Mouse (Mus musculus): ENCODE results near the gene B020011L13Rik. TPM values are rescaled to one million over a fixed set of nuclear protein-coding genes. Genes with fewer than 3 reads are reported as not detected.
"Not testable (repeated sequence)": the region's sequence is repeated elsewhere in the genome, so short reads cannot be mapped to it uniquely, and the experiment has no call there.

The B020011L13Rik gene
- not detected in 2 replicates for polyA plus RNA-seq (2015; fragmentation: Nextera tagmentation; extraction: Ambion mirVana)

DNA sequence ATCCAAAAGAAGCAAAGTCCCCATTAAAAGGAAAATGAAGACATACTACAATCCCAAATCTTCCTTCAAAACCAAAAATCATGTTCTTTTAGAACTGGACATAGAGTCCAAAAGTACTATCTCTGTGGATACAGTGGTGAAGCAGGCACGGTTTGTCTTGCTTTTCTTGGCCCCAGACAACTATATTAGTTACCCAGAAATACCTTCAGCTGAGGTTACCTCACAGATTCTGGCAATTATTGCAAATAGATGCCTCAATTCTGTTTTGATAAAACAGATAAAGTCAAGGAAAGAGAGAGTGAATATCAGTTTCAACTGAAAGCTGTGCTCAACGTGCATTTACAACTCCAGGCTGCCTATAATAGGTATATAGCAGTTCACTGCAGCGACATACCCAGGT lies at the start of gene B020011L13Rik:
Gene B020011L13Rik, plus strand, starts transcription at position 301 of the 400 bp plus-strand sequence.
- ATAC-seq (replicated peaks); H3K36me3 ChIP-seq (replicated peaks); H3K27ac ChIP-seq; H3K9me3 ChIP-seq; H3K9ac ChIP-seq; H3K4me1 ChIP-seq; H3K27me3 ChIP-seq (replicated peaks); H3K4me2 ChIP-seq; H3K4me3 ChIP-seq: not testable (repeated sequence)
- 69% methylated on average over 3 of the region's 3 CpGs for WGBS

GRCm38 (mm10) chr1:117816271-117816670 lies 35.3 kb downstream of the B020011L13Rik start:
- not testable (repeated sequence) for H3K4me1 ChIP-seq; H3K27me3 ChIP-seq (replicated peaks)

DNA sequence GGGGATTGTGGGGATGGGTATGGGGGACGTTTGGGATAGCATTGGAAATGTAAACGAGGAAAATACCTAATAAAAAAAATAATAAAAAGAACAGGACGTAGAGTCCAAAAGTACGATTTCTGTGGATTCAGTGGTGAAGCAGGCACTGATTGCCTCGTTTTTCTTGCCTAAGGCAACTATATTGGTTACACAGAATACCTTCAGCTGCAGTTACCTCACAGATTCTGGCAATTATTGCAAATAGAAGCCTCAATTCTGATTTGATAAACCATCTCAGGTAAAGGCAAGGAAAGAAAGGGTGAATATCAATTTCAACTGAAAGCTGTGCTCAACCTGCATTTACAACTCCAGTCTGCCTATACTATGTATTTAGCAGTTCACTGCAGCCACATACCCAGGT lies 48.8 kb downstream of the B020011L13Rik start, which contains the start of gene Gm28360:
Gene Gm28360, plus strand, starts transcription at position 301 of the 400 bp plus-strand sequence.
- not testable (repeated sequence) for H3K27ac ChIP-seq; H3K27me3 ChIP-seq (replicated peaks); H3K4me1 ChIP-seq; H3K4me2 ChIP-seq; ATAC-seq (replicated peaks); H3K4me3 ChIP-seq; H3K9me3 ChIP-seq; H3K9ac ChIP-seq; H3K36me3 ChIP-seq (replicated peaks)
- 67% methylated on average over 5 of the region's 5 CpGs for WGBS

More at GRCm38 (mm10) chr1:117816271-117816670, 35.3 kb downstream of the B020011L13Rik start:
- not testable (repeated sequence) for H3K9ac ChIP-seq; H3K4me3 ChIP-seq; H3K27ac ChIP-seq; H3K36me3 ChIP-seq (replicated peaks); H3K4me2 ChIP-seq; ATAC-seq (replicated peaks); H3K9me3 ChIP-seq

DNA sequence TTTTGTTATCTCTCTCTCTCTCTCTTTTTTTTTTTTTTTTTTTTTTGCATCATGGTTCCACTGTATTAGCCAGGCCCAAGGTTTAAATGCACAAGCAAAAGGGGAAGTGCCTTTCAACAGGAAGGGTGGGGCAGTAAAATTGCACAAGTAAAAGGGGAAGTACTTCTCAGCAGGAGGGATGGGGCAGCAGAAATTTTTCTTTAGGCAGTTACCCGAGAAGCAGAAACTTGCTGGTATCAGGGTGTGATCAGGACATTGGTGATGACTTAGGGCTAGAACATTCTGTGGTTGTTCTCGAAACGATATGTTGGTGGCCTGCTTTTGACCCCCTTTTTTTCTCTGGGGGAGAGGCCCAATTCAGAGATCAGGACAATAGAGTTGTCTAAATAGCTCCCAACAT lies 70.8 kb downstream of the B020011L13Rik start:
- H3K9me3 ChIP-seq; H3K36me3 ChIP-seq (replicated peaks); H3K27ac ChIP-seq; H3K4me2 ChIP-seq; H3K4me3 ChIP-seq; ATAC-seq (replicated peaks); H3K27me3 ChIP-seq (replicated peaks); H3K9ac ChIP-seq; H3K4me1 ChIP-seq: not testable (repeated sequence)
- 93% methylated on average over 3 of the region's 3 CpGs for WGBS

Other genes starting within 250 kb of the B020011L13Rik start
- not detected in 2 replicates for gene Gm28363, start 84.0 kb upstream of the B020011L13Rik start, polyA plus RNA-seq (2015; fragmentation: Nextera tagmentation; extraction: Ambion mirVana)
- gene Gm28360, start 48.9 kb downstream of the B020011L13Rik start, polyA plus RNA-seq (2015; fragmentation: Nextera tagmentation; extraction: Ambion mirVana) = not detected in 2 replicates
- gene Gm28168, start 146.9 kb downstream of the B020011L13Rik start, polyA plus RNA-seq (2015; fragmentation: Nextera tagmentation; extraction: Ambion mirVana) = not detected in 2 replicates
- gene Gm7145, start 184.8 kb downstream of the B020011L13Rik start, polyA plus RNA-seq (2015; fragmentation: Nextera tagmentation; extraction: Ambion mirVana) = not detected in 2 replicates

Measured in midbrain, embryonic 15.5 days (tissue).